Mouse (Mus musculus): ENCODE measurements at regions not wholly inside any gene's neighbourhood (a gene's known extent, or its start where the extent isn't known, plus 50 kb on each side); places are given as distances from the start of the nearest gene placed in this dataset.

GRCm38 (mm10) chr14:64546787-64547186, 442.7 kb downstream of the Prss52 start:
- no peak for TF ChIP-seq CTCF (IDR thresholded peaks at IDR 0.05)
- TF ChIP-seq POLR2A (IDR thresholded peaks at IDR 0.05; ENCODE audit: insufficient read depth, low read depth, low read length), result no peak
- no peak for TF ChIP-seq EP300 (IDR thresholded peaks at IDR 0.05; ENCODE audit: insufficient read depth, low read depth, low read length)

Data from heart, adult 2 months (tissue).